Mouse (Mus musculus): ENCODE results near the gene Znrf4. TPM values are rescaled to one million over a fixed set of nuclear protein-coding genes. Genes with fewer than 3 reads are reported as not detected.
A peak's percentile ranks its signal among the peaks of the same experiment; 100 is the strongest.

Gene Znrf4
- polyA plus RNA-seq (2015; fragmentation: Nextera tagmentation; extraction: Ambion mirVana): not detected in 2 replicates

- H3K36me3 ChIP-seq (ENCODE audit: insufficient read depth, low read length): no peaks in the 10 kb centered on the region
- H3K27me3 ChIP-seq (ENCODE audit: insufficient read depth, low read length): peaks cover 28% of the 10 kb centered on the region
- H3K4me2 ChIP-seq (ENCODE audit: low read length): peak within 1 kb of the TSS; percentile 37
- no peak for TF ChIP-seq CTCF (IDR thresholded peaks at IDR 0.05; ENCODE audit: low read depth)
- peaks cover 20% of the 10 kb centered on the region; the same call in 1 of the 2 replicates for H3K4me1 ChIP-seq (replicated peaks; ENCODE audit: insufficient read depth, low read length)
- H3K4me3 ChIP-seq (replicated peaks; ENCODE audit: low read depth, low read length): peak within 1 kb of the TSS; percentile 24; the same call in 1 of the 2 replicates
- no peaks in the 10 kb centered on the region for H3K9me3 ChIP-seq (replicated peaks; ENCODE audit: low read length)
- H3K9ac ChIP-seq (ENCODE audit: low read depth, low read length): no peak within 1 kb of the TSS
- WGBS: 55% methylated on average over 22 of the region's 22 CpGs
- DNase-seq (ENCODE audit: low spot score) (no peak), ATAC-seq (replicated peaks; ENCODE audit: low FRiP score, low read depth) (no peak)
- H3K27ac ChIP-seq: no peak within 1 kb of the TSS
These were observed at the start of gene Znrf4 for GRCm38 (mm10) chr17:56512310-56512709. Gene Znrf4 (minus strand): TSS chr17:56512431.

GRCm38 (mm10) chr17:56561866-56562265, 49.6 kb upstream of the Znrf4 start:
- ATAC-seq (replicated peaks; ENCODE audit: low FRiP score, low read depth) (no peak), DNase-seq (ENCODE audit: low spot score) (no peak)
- 96% methylated on average over 2 of the region's 2 CpGs for WGBS
- Histone ChIP-seq H3K9ac (ENCODE audit: low read depth, low read length) (no peak overlapping the region), H3K27me3 (ENCODE audit: insufficient read depth, low read length) (no peaks in the 10 kb centered on the region), H3K27ac (no peak overlapping the region), H3K9me3 (replicated peaks; ENCODE audit: low read length) (no peaks in the 10 kb centered on the region), H3K4me2 (ENCODE audit: low read length) (no peak overlapping the region), H3K36me3 (ENCODE audit: insufficient read depth, low read length) (peaks cover 58% of the 10 kb centered on the region), H3K4me1 (replicated peaks; ENCODE audit: insufficient read depth, low read length) (no peaks in the 10 kb centered on the region), H3K4me3 (replicated peaks; ENCODE audit: low read depth, low read length) (no peak overlapping the region)
- no peak for TF ChIP-seq CTCF (IDR thresholded peaks at IDR 0.05; ENCODE audit: low read depth)

DNA sequence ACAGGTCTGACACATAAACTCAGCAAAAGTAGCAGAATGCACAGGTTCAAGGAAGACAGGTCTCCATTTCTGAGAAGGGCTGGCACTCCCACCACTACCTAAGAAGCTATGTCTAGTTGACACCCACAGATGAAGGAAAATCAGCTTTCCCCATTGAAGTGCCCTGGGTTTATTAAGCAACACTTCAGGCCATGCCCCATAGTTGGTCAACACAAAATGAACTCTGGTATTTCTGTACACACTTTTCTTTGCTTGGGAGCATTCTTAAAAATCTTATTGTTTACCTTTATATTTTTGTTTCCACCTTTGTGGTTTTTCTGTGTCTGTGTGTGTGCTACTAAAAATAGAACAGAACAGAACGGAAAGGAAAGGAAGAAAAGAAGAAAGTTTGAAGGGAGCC, 47.9 kb upstream of the Znrf4 start:
- ATAC-seq (replicated peaks; ENCODE audit: low FRiP score, low read depth): no peak
- Histone ChIP-seq H3K27me3 (ENCODE audit: insufficient read depth, low read length) (no peaks in the 10 kb centered on the region), H3K9ac (ENCODE audit: low read depth, low read length) (no peak overlapping the region), H3K4me2 (ENCODE audit: low read length) (no peak overlapping the region), H3K9me3 (replicated peaks; ENCODE audit: low read length) (no peaks in the 10 kb centered on the region), H3K27ac (no peak overlapping the region), H3K4me1 (replicated peaks; ENCODE audit: insufficient read depth, low read length) (no peaks in the 10 kb centered on the region), H3K4me3 (replicated peaks; ENCODE audit: low read depth, low read length) (no peak overlapping the region), H3K36me3 (ENCODE audit: insufficient read depth, low read length) (peaks cover 40% of the 10 kb centered on the region)
- no peak for TF ChIP-seq CTCF (IDR thresholded peaks at IDR 0.05; ENCODE audit: low read depth)
- 44% methylated on average over 1 of the region's 1 CpGs for WGBS
- DNase-seq (ENCODE audit: low spot score): no peak

DNA sequence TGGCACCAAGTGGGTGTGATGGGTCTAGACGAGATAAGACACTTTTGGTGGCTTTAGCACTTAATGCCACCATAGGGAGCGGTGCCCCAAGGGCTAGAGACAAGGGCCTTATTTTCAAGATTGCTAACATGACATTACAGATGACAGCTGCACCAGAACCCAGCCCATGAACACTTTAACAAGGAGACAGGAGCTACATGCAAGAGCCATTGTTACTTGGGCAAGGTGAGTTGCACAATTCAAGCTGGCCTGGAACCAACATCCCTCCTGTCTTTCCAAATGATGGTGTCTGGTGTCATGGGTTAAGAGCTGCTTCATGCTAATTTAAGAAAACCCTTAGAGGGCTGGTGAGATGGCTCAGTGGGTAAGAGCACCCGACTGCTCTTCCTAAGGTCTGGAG, 47.2 kb upstream of the Znrf4 start:
- H3K27me3 ChIP-seq (ENCODE audit: insufficient read depth, low read length): no peaks in the 10 kb centered on the region
- no peak for ATAC-seq (replicated peaks; ENCODE audit: low FRiP score, low read depth)
- H3K36me3 ChIP-seq (ENCODE audit: insufficient read depth, low read length): peaks cover 33% of the 10 kb centered on the region
- no peak overlapping the region for H3K4me3 ChIP-seq (replicated peaks; ENCODE audit: low read depth, low read length)
- no peaks in the 10 kb centered on the region for H3K4me1 ChIP-seq (replicated peaks; ENCODE audit: insufficient read depth, low read length)
- no peak overlapping the region for H3K27ac ChIP-seq
- no peak overlapping the region for H3K9ac ChIP-seq (ENCODE audit: low read depth, low read length)
- H3K9me3 ChIP-seq (replicated peaks; ENCODE audit: low read length): no peaks in the 10 kb centered on the region
- no peak overlapping the region for H3K4me2 ChIP-seq (ENCODE audit: low read length)
- DNase-seq (ENCODE audit: low spot score): no peak
- no peak for TF ChIP-seq CTCF (IDR thresholded peaks at IDR 0.05; ENCODE audit: low read depth)
- WGBS: 77% methylated on average over 3 of the region's 3 CpGs

GRCm38 (mm10) chr17:56558448-56558847, 46.2 kb upstream of the Znrf4 start:
- DNase-seq (ENCODE audit: low spot score): peak; percentile 71
- Histone ChIP-seq H3K9ac (ENCODE audit: low read depth, low read length) (no peak overlapping the region), H3K27ac (no peak overlapping the region), H3K4me3 (replicated peaks; ENCODE audit: low read depth, low read length) (no peak overlapping the region), H3K4me2 (ENCODE audit: low read length) (no peak overlapping the region), H3K9me3 (replicated peaks; ENCODE audit: low read length) (no peaks in the 10 kb centered on the region), H3K4me1 (replicated peaks; ENCODE audit: insufficient read depth, low read length) (no peaks in the 10 kb centered on the region), H3K36me3 (ENCODE audit: insufficient read depth, low read length) (peaks cover 24% of the 10 kb centered on the region), H3K27me3 (ENCODE audit: insufficient read depth, low read length) (no peaks in the 10 kb centered on the region)
- ATAC-seq (replicated peaks; ENCODE audit: low FRiP score, low read depth): peak; percentile 27; the same call in 1 of the 2 replicates
- WGBS: 27% methylated on average over 3 of the region's 3 CpGs
- peak; percentile 88 for TF ChIP-seq CTCF (IDR thresholded peaks at IDR 0.05; ENCODE audit: low read depth)

GRCm38 (mm10) chr17:56554122-56554551, 41.9 kb upstream of the Znrf4 start, which contains the start of gene Gm20219:
Gene Gm20219 (minus strand): TSS chr17:56554387.
- no peaks in the 10 kb centered on the region for H3K27me3 ChIP-seq (ENCODE audit: insufficient read depth, low read length)
- H3K9ac ChIP-seq (ENCODE audit: low read depth, low read length): no peak within 1 kb of the TSS
- H3K4me2 ChIP-seq (ENCODE audit: low read length): no peak within 1 kb of the TSS
- TF ChIP-seq CTCF (IDR thresholded peaks at IDR 0.05; ENCODE audit: low read depth): no peak
- ATAC-seq (replicated peaks; ENCODE audit: low FRiP score, low read depth): peak; percentile 67
- H3K4me3 ChIP-seq (replicated peaks; ENCODE audit: low read depth, low read length): no peak within 1 kb of the TSS
- H3K27ac ChIP-seq: no peak within 1 kb of the TSS
- 69% methylated on average over 20 of the region's 20 CpGs for WGBS
- no peaks in the 10 kb centered on the region for H3K9me3 ChIP-seq (replicated peaks; ENCODE audit: low read length)
- peak; percentile 21 for DNase-seq (ENCODE audit: low spot score)
- H3K36me3 ChIP-seq (ENCODE audit: insufficient read depth, low read length): no peaks in the 10 kb centered on the region
- no peaks in the 10 kb centered on the region for H3K4me1 ChIP-seq (replicated peaks; ENCODE audit: insufficient read depth, low read length)

Measured in kidney, postnatal 0 days (tissue).